Mouse (Mus musculus) limb, embryonic 15.5 days (tissue): ENCODE measurements around the gene Megf11. TPM values are rescaled to one million over a fixed set of nuclear protein-coding genes. Genes with fewer than 3 reads are reported as not detected.

Experiments used
- ATAC-seq: fragments of 200-750 bp; cut with Nextera tagmentation; 2 replicates; pipeline ENCODE4 v1.8.0; 2017; ENCODE audit warnings: low read depth, moderate TSS enrichment; ENCODE audit not compliant: insufficient number of reproducible peaks, low FRiP score, low TSS enrichment
- H3K27ac ChIP-seq: fragments of 300-500 bp; sonication (generic); 2 replicates; pipeline ENCODE4 v1.5.1; 2015; ENCODE audit warnings: moderate library complexity, mild to moderate bottlenecking, inconsistent platforms
- H3K27me3 ChIP-seq: fragments of 300-500 bp; sonication (generic); 2 replicates; pipeline ENCODE4 v1.6.1; 2015; ENCODE audit warnings: inconsistent platforms
- H3K36me3 ChIP-seq: fragments of 300-500 bp; sonication (generic); 2 replicates; pipeline ENCODE4 v1.6.1; 2015; ENCODE audit warnings: inconsistent platforms
- H3K4me1 ChIP-seq: fragments of 300-500 bp; sonication (generic); 2 replicates; pipeline ENCODE4 v1.6.1; 2015; ENCODE audit warnings: inconsistent platforms
- H3K4me2 ChIP-seq: fragments of 300-500 bp; sonication (generic); 2 replicates; pipeline ENCODE4 v1.6.1; 2015; ENCODE audit warnings: mild to moderate bottlenecking, inconsistent platforms
- H3K4me3 ChIP-seq: fragments of 300-500 bp; sonication (generic); 2 replicates; pipeline ENCODE4 v1.5.1; 2015; ENCODE audit warnings: mild to moderate bottlenecking, inconsistent platforms
- H3K9ac ChIP-seq: fragments of 300-500 bp; sonication (generic); 2 replicates; pipeline ENCODE4 v1.6.1; 2015; ENCODE audit warnings: inconsistent platforms
- H3K9me3 ChIP-seq: fragments of 300-500 bp; sonication (generic); 2 replicates; pipeline ENCODE4 v1.6.1; 2016; ENCODE audit warnings: inconsistent platforms
- WGBS: fragments of 180-500 bp; shearing (Covaris S2); methylation state at CpG from one replicate; pipeline ENCODE4 v1.1.7; 2015; 5-methylcytosine and 5-hydroxymethylcytosine counted together
- polyA plus RNA-seq: library from polyadenylated mRNA; unstranded; fragments of >200 nt; fragmentation: Nextera tagmentation; extraction: Ambion mirVana; gene quantifications from 2 replicates; pipeline ENCODE4 v1.2.1, GENCODE M21; 2015

Gene Megf11
- polyA plus RNA-seq, 1 experiment from 2014 or later, result 0.83 TPM

GRCm38 (mm10) chr9:64621499-64622296 lies 236.3 kb downstream of the Megf11 start:
- H3K27me3 ChIP-seq, result no peaks in the 10 kb centered on the region
- no peak overlapping the region for H3K27ac ChIP-seq
- H3K4me1 ChIP-seq, result no peaks in the 10 kb centered on the region
- H3K4me2 ChIP-seq, result no peak overlapping the region
- no peaks in the 10 kb centered on the region for H3K9me3 ChIP-seq
- no peak overlapping the region for H3K4me3 ChIP-seq
- no peaks in the 10 kb centered on the region for H3K36me3 ChIP-seq
- no peak overlapping the region for H3K9ac ChIP-seq
- no peak for ATAC-seq
- 69% methylated on average over 5 of the region's 5 CpGs for WGBS

- Histone ChIP-seq H3K36me3 (no peaks in the 10 kb centered on the region), H3K27ac (no peak overlapping the region), H3K4me2 (no peak overlapping the region), H3K4me1 (no peaks in the 10 kb centered on the region), H3K9me3 (no peaks in the 10 kb centered on the region), H3K9ac (no peak overlapping the region), H3K4me3 (no peak overlapping the region), H3K27me3 (no peaks in the 10 kb centered on the region)
- no peak for ATAC-seq
- WGBS, result 89% methylated on average over 4 of the region's 4 CpGs
These were observed 237.9 kb downstream of the Megf11 start for GRCm38 (mm10) chr9:64623361-64623760.

DNA sequence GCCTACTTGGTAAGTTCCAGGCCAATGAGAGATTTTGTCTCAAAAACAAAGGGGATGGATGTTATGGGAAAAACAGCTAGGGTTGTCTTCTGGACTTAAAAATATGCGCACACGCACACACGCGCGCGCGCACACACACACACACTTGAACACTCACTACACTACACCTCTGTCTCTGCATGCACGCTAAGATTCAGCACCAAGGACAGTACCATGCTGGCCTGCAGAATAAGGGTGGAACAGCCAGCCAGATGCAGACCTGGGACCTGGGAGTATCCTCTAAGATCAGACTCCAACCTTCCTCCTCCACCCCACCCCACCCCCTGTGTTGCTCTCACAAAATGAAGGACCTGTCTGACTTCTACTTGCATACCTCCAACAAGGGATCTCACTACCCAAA lies 239.1 kb downstream of the Megf11 start:
- Histone ChIP-seq H3K4me3 (no peak overlapping the region), H3K9me3 (no peaks in the 10 kb centered on the region), H3K27ac (no peak overlapping the region), H3K4me2 (no peak overlapping the region), H3K36me3 (no peaks in the 10 kb centered on the region), H3K27me3 (no peaks in the 10 kb centered on the region), H3K9ac (no peak overlapping the region), H3K4me1 (no peaks in the 10 kb centered on the region)
- no peak for ATAC-seq
- WGBS, result 72% methylated on average over 8 of the region's 8 CpGs

GRCm38 (mm10) chr9:64629802-64630201 lies 244.4 kb downstream of the Megf11 start:
- Histone ChIP-seq H3K4me3 (no peak overlapping the region), H3K9ac (no peak overlapping the region), H3K36me3 (no peaks in the 10 kb centered on the region), H3K4me2 (no peak overlapping the region), H3K4me1 (no peaks in the 10 kb centered on the region), H3K27me3 (no peaks in the 10 kb centered on the region), H3K9me3 (no peaks in the 10 kb centered on the region), H3K27ac (no peak overlapping the region)
- no peak for ATAC-seq
- 45% methylated on average over 1 of the region's 1 CpGs for WGBS

DNA sequence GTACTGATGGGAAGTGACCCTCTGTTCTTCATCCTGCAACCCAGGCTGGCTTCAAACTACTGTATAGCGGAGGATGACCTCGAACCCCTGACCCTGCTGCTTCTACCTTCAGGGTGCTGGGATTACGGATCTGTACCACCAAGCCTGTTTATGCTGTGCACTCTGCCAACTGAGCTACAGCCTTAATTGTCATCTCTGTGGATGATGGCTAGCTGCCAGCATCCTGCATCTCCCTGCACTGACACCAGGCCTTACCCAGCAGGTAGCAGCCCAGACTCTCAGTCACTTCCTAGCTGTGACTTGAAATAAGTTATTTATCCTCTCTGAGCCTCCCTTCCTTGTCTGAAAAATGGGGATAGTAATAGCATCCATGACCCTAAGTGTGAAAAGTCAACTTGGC lies 247.7 kb downstream of the Megf11 start:
- no peaks in the 10 kb centered on the region for H3K9me3 ChIP-seq
- peaks cover 9% of the 10 kb centered on the region for H3K27me3 ChIP-seq
- no peak overlapping the region for H3K4me3 ChIP-seq
- H3K9ac ChIP-seq, result no peak overlapping the region
- 91% methylated on average over 3 of the region's 3 CpGs for WGBS
- H3K4me2 ChIP-seq, result no peak overlapping the region
- peaks cover 3% of the 10 kb centered on the region for H3K4me1 ChIP-seq
- H3K36me3 ChIP-seq, result no peaks in the 10 kb centered on the region
- H3K27ac ChIP-seq, result no peak overlapping the region
- no peak for ATAC-seq

GRCm38 (mm10) chr9:64636111-64636510 lies 250.7 kb downstream of the Megf11 start:
- ATAC-seq, result no peak
- H3K36me3 ChIP-seq, result no peaks in the 10 kb centered on the region
- 64% methylated on average over 6 of the region's 6 CpGs for WGBS
- H3K4me2 ChIP-seq, result no peak overlapping the region
- no peaks in the 10 kb centered on the region for H3K9me3 ChIP-seq
- H3K4me3 ChIP-seq, result no peak overlapping the region
- no peak overlapping the region for H3K27ac ChIP-seq
- H3K9ac ChIP-seq, result no peak overlapping the region
- peaks cover 13% of the 10 kb centered on the region for H3K27me3 ChIP-seq
- peaks cover 6% of the 10 kb centered on the region for H3K4me1 ChIP-seq

- H3K9me3 ChIP-seq, result no peaks in the 10 kb centered on the region
- H3K4me3 ChIP-seq, result no peak overlapping the region
- H3K4me1 ChIP-seq, result peaks cover 6% of the 10 kb centered on the region
- H3K27ac ChIP-seq, result no peak overlapping the region
- no peak for ATAC-seq
- H3K27me3 ChIP-seq, result peaks cover 13% of the 10 kb centered on the region
- no peaks in the 10 kb centered on the region for H3K36me3 ChIP-seq
- no peak overlapping the region for H3K4me2 ChIP-seq
- 73% methylated on average over 2 of the region's 2 CpGs for WGBS
- no peak overlapping the region for H3K9ac ChIP-seq
These were observed 251.5 kb downstream of the Megf11 start for GRCm38 (mm10) chr9:64636961-64637360.

GRCm38 (mm10) chr9:64638250-64638649 lies 252.8 kb downstream of the Megf11 start:
- Histone ChIP-seq H3K27me3 (peaks cover 13% of the 10 kb centered on the region), H3K4me3 (peak overlapping the region; percentile 14; the same call in 1 of the 2 replicates), H3K9ac (no peak overlapping the region), H3K27ac (no peak overlapping the region), H3K4me1 (peaks cover 6% of the 10 kb centered on the region), H3K4me2 (peak overlapping the region; percentile 46), H3K36me3 (no peaks in the 10 kb centered on the region), H3K9me3 (no peaks in the 10 kb centered on the region)
- 3% methylated on average over 22 of the region's 22 CpGs for WGBS
- 0 out of 2 replicates have a peak, but pooled peaks have one; percentile 20 for ATAC-seq

DNA sequence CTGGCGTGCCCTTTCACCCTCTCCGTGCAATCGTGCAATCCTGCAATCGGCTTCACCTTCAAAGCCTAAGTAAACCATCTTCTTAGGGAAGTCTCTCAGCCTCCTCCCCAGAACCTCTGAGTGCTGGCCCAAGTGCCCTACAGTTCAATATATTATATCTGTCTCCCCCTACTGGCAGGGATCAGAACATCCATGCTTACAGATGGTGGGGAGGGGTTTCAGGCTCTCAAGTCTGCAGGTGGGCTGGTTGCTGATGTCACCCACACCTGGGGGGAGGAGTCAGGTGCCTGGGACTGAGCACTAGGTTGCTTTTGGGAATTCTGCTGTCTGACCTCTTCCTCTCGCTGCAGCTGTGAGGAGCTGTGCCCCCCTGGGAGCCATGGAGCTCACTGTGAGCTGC lies 254.2 kb downstream of the Megf11 start:
- H3K9ac ChIP-seq, result no peak overlapping the region
- H3K27me3 ChIP-seq, result peaks cover 16% of the 10 kb centered on the region
- WGBS, result 5% methylated on average over 5 of the region's 5 CpGs
- H3K9me3 ChIP-seq, result no peaks in the 10 kb centered on the region
- no peak overlapping the region for H3K4me3 ChIP-seq
- no peak for ATAC-seq
- H3K4me1 ChIP-seq, result peaks cover 6% of the 10 kb centered on the region
- H3K36me3 ChIP-seq, result no peaks in the 10 kb centered on the region
- H3K4me2 ChIP-seq, result no peak overlapping the region
- H3K27ac ChIP-seq, result no peak overlapping the region

GRCm38 (mm10) chr9:64644129-64644528 lies 258.7 kb downstream of the Megf11 start:
- Histone ChIP-seq H3K9me3 (no peaks in the 10 kb centered on the region), H3K4me2 (no peak overlapping the region), H3K27me3 (peaks cover 5% of the 10 kb centered on the region; the same call in 1 of the 2 replicates), H3K4me1 (no peaks in the 10 kb centered on the region), H3K27ac (no peak overlapping the region), H3K36me3 (no peaks in the 10 kb centered on the region), H3K9ac (no peak overlapping the region), H3K4me3 (no peak overlapping the region)
- ATAC-seq, result no peak
- WGBS, result 25% methylated on average over 7 of the region's 7 CpGs

DNA sequence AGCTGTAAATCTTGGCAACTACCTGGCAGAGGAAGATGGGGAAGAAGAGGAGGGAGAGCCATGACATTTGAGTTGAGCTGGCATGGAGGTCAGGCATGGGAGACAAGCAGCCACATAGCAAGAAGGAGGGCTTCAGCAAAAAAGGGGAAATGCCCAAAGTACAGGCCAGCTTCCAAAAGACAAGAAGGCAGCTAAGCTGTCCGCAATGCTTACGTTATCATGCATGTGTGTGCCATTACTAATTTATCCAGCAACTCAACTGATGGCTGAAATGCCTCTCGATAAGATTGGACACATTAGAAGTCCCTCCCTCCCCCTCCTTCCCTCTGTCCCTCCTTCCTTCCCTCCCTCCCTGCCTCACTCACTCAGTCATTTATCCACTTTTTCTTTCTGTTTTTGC lies 260.0 kb downstream of the Megf11 start:
- Histone ChIP-seq H3K27ac (no peak overlapping the region), H3K4me3 (no peak overlapping the region), H3K27me3 (peaks cover 5% of the 10 kb centered on the region; the same call in 1 of the 2 replicates), H3K9me3 (no peaks in the 10 kb centered on the region), H3K9ac (no peak overlapping the region), H3K4me2 (no peak overlapping the region), H3K36me3 (no peaks in the 10 kb centered on the region), H3K4me1 (no peaks in the 10 kb centered on the region)
- no peak for ATAC-seq
- 82% methylated on average over 3 of the region's 3 CpGs for WGBS

GRCm38 (mm10) chr9:64649393-64649792 lies 264.0 kb downstream of the Megf11 start:
- ATAC-seq, result no peak
- Histone ChIP-seq H3K27ac (no peak overlapping the region), H3K4me1 (no peaks in the 10 kb centered on the region), H3K9ac (no peak overlapping the region), H3K27me3 (no peaks in the 10 kb centered on the region), H3K4me2 (no peak overlapping the region), H3K36me3 (no peaks in the 10 kb centered on the region), H3K9me3 (no peaks in the 10 kb centered on the region), H3K4me3 (no peak overlapping the region)
- WGBS, result 55% methylated on average over 9 of the region's 9 CpGs
